Mouse (Mus musculus) olfactory bulb, adult 2 months (tissue): ENCODE data around the gene Slc25a22. TPM values are rescaled to one million over a fixed set of nuclear protein-coding genes. Genes with fewer than 3 reads are reported as not detected.
A peak's percentile ranks its signal among the peaks of the same experiment; 100 is the strongest.

Source experiments
- H3K27ac ChIP-seq: fragments of 200-500 bp; 2 replicates; pipeline ENCODE4 v1.5.1; 2012; ENCODE audit warnings: low read depth, low read length; ENCODE audit not compliant: insufficient read depth
- H3K4me1 ChIP-seq: fragments of 200-500 bp; 2 replicates; pipeline ENCODE4 v1.6.1; 2012; ENCODE audit warnings: low read length; ENCODE audit not compliant: control insufficient read depth, insufficient read depth
- H3K4me3 ChIP-seq: fragments of 200-500 bp; 2 replicates; pipeline ENCODE4 v1.5.1; 2012; ENCODE audit warnings: mild to moderate bottlenecking, low read depth, low read length, moderate library complexity; ENCODE audit not compliant: insufficient read depth
- CTCF ChIP-seq: fragments of 200-500 bp; IDR thresholded peaks from 2 replicates; pipeline ENCODE4 v1.5.1; 2012; ENCODE audit warnings: low read depth, mild to moderate bottlenecking, low read length, moderate library complexity; ENCODE audit not compliant: insufficient read depth
- POLR2A ChIP-seq: fragments of 200-500 bp; IDR thresholded peaks from 2 replicates; pipeline ENCODE4 v1.6.1; 2012; ENCODE audit warnings: mild to moderate bottlenecking, low read depth, low read length, moderate library complexity; ENCODE audit not compliant: insufficient read depth
- WGBS: fragments of 180-500 bp; shearing (Covaris S2); methylation state at CpG from one replicate; pipeline ENCODE4 v1.1.7; 2018; 5-methylcytosine and 5-hydroxymethylcytosine counted together
- polyA plus RNA-seq: library from polyadenylated mRNA; stranded (reverse); fragments of >200 nt; gene quantifications from 2 replicates; pipeline ENCODE4 v1.2.4, GENCODE M21; 2012; ENCODE audit warnings: low replicate concordance; ENCODE audit not compliant: missing spikeins, insufficient read depth, insufficient read length

The Slc25a22 gene
- polyA plus RNA-seq, 1 experiment = not detected

DNA sequence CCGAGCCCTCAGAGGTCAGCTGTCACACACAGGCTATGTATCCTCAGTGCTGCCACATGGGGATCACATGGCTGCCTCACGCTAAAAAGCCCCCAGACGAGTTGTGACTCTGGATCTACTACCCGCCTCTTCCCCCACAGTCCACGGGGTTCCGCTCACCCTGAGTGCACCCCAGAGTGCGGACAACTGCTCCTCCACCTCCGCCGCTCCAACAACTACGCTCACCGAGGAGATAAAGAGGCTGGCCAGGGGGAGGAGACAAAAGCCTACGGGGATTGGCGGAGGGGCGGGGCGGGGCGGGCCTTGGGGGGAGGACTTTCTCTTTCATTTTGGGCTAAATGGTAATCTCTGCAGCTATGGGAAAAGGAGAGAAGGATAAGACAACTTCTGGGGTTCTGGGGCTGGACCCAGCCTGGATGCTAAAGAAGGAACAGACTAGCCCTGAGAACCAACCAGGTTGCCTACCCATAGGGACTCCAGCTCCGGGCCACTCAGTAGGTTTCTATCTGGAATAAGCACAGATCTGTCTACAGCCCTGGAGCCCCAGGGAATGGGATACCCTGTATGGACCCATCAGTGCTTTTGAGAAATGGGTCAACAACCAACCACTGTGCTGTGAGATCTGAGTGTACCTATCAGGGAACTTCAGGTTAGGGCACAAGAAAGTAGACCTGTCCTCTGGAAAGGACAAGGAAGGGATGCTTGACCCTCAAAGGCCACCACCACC lies 2.4 kb downstream of the Slc25a22 start:
- peak overlapping the region; percentile 86 for H3K27ac ChIP-seq
- TF ChIP-seq POLR2A (peak; percentile 35; the same call in 1 of the 2 replicates), CTCF (no peak)
- 3% methylated on average over 17 of the region's 17 CpGs for WGBS
- peak overlapping the region; percentile 66 for H3K4me3 ChIP-seq
- peaks cover 39% of the 10 kb centered on the region for H3K4me1 ChIP-seq

DNA sequence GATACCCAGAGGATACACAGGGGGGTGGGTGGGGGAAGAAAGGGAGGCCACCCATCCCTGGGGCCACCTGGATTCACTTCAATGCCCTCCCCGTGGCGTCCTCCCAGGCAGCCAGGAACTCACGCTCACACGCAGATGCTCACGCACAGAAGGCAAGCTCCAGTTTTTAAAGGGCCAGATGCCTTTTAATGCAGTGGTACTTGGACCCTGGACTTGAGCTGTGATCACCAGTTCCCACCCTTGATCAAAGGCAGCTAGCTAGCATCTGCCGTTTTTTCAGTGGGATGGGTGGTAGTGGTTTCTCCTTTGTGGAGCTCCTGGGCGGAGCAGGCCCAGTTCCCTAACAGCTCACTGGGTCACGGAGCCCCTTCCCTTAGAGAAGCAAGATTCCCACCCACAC lies 3.2 kb downstream of the Slc25a22 start:
- Histone ChIP-seq H3K4me1 (peaks cover 44% of the 10 kb centered on the region), H3K4me3 (peak overlapping the region; percentile 66), H3K27ac (peak overlapping the region; percentile 86)
- 7% methylated on average over 8 of the region's 8 CpGs for WGBS
- no peak for TF ChIP-seq CTCF
- TF ChIP-seq POLR2A = 0 out of 2 replicates have a peak, but pooled peaks have one; percentile 33

DNA sequence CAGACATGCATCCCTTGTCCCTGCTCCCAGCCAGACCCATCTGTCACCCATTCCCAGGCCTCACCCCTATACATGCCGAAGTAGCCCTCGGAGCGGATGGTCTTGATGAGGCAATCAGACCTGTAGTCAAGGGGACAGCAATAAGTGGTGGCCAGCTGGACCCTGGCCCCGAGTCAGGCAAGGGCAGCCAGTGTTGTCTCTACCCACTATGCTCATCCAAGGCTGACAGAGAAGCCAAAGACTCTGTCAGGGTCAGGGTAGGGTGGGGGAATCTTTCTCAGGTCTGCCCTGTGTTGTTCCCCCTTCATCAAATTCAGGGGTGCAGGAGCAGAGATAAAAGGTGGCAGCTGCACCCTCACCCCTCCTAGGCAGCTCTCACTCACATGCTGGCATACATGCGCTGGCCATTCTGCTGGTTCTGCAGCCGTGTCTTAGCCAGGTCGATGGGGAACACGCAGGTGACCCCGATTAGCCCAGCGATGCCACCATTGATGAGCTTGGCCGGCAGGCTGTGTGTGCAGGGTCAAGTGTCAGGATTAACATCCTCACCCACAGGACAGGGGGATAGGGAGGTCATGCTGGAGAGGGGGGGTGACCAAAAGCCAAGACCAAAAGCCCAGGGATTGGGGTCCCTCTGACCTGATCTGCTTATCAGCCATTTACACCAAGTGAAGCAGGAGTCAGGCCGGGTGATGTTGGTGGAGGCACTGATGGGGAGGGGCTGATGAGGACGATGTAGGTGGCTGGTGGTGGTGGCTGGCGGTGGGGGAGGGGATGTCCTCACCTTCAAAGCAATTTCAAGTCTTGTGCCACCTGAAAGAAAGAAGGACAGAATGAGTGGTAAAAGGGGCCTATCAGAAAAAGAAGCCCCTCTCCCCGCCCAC lies 3.9 kb downstream of the Slc25a22 start:
- H3K4me3 ChIP-seq = peak overlapping the region; percentile 66
- no peak for TF ChIP-seq CTCF
- no peak for TF ChIP-seq POLR2A
- H3K27ac ChIP-seq = peak overlapping the region; percentile 19; the same call in 1 of the 2 replicates
- 64% methylated on average over 15 of the region's 15 CpGs for WGBS
- peaks cover 45% of the 10 kb centered on the region for H3K4me1 ChIP-seq

GRCm38 (mm10) chr7:141432741-141433516 lies 4.8 kb downstream of the Slc25a22 start:
- WGBS = 83% methylated on average over 6 of the region's 6 CpGs
- Histone ChIP-seq H3K4me3 (no peak overlapping the region), H3K4me1 (peaks cover 51% of the 10 kb centered on the region), H3K27ac (no peak overlapping the region)
- TF ChIP-seq CTCF = no peak
- TF ChIP-seq POLR2A = no peak

GRCm38 (mm10) chr7:141432186-141432611 lies 5.5 kb downstream of the Slc25a22 start:
- no peak overlapping the region for H3K27ac ChIP-seq

GRCm38 (mm10) chr7:141431434-141432185 lies 6.1 kb downstream of the Slc25a22 start:
- 92% methylated on average over 19 of the region's 19 CpGs for WGBS
- H3K27ac ChIP-seq = no peak overlapping the region
- H3K4me1 ChIP-seq = peaks cover 51% of the 10 kb centered on the region
- no peak overlapping the region for H3K4me3 ChIP-seq
- TF ChIP-seq POLR2A = no peak
- no peak for TF ChIP-seq CTCF

More at GRCm38 (mm10) chr7:141432186-141432611, 5.5 kb downstream of the Slc25a22 start:
- Histone ChIP-seq H3K4me3 (no peak overlapping the region), H3K4me1 (peaks cover 56% of the 10 kb centered on the region)
- no peak for TF ChIP-seq POLR2A
- no peak for TF ChIP-seq CTCF
- WGBS = 75% methylated on average over 8 of the region's 8 CpGs

DNA sequence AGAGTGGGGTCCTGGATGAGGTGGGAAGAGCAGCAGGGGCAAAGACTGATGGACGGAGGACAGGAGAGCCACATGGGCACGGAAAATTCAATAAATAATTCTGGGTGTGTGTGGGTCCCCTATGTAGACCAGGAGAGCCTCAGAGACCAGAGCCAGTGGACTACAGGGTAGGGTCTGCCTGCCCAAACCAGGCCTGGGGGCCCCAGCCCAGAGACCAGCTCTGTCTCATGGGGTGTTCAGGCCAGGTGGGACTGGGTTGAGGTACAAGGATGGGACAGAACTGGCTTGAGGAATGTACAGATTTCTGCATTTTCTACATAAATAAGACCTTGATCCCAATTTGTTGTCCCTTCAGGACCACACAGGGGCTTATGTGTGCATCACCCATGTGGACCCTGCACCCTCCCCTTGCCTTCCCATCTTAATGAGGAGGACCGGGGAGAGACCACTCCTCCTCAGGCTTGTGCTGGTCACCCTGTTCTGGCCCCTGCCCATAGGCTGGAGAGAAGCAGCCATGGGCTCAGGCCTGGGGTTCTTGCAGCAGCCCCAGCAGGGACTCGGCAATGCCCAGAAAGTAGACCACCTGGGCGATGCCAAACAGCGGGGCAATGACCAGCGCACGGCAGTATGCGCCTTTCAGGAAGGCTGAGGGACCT lies 7.0 kb downstream of the Slc25a22 start:
- 93% methylated on average over 9 of the region's 9 CpGs for WGBS

More for the DNA sequence above, 7.0 kb downstream of the Slc25a22 start:
- H3K4me3 ChIP-seq = no peak overlapping the region
- no peak overlapping the region for H3K27ac ChIP-seq
- peaks cover 47% of the 10 kb centered on the region for H3K4me1 ChIP-seq
- TF ChIP-seq CTCF (no peak), POLR2A (no peak)
